Mouse (Mus musculus): ENCODE measurements at regions not wholly inside any gene's neighbourhood (a gene's known extent, or its start where the extent isn't known, plus 50 kb on each side); places are given as distances from the start of the nearest gene placed in this dataset.

DNA sequence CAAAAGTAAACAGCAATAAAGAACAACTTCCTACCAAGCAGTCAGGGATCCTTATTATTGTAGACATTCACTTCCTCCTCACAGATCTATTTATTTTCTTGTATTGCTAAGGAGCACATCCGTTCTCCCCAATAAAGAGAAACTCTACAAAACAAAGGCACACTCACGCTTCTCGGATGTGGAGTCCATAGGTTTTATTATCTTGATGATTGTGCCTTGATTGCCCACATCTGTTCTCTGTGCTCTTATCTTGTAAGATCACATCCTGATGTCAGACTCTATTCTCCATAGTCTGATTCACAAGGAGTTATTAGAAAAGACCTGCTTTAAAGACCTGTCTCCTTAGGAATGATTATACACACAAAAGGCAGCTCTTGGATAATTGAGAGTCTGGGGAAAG lies 356.4 kb downstream of the Phf3 start:
- Histone ChIP-seq H3K9ac (ENCODE audit: low read length) (no peak overlapping the region), H3K4me3 (ENCODE audit: low read depth, low read length) (no peak overlapping the region), H3K4me2 (ENCODE audit: low read length) (no peak overlapping the region), H3K27me3 (replicated peaks; ENCODE audit: control insufficient read depth, insufficient read depth, low read length) (no peaks in the 10 kb centered on the region), H3K4me1 (replicated peaks; ENCODE audit: control insufficient read depth, insufficient read depth, low read length) (no peaks in the 10 kb centered on the region), H3K27ac (ENCODE audit: low read depth) (no peak overlapping the region), H3K36me3 (ENCODE audit: control insufficient read depth, insufficient read depth, low read length) (no peaks in the 10 kb centered on the region), H3K9me3 (ENCODE audit: control insufficient read depth, low read length) (no peaks in the 10 kb centered on the region)
- 52% methylated on average over 3 of the region's 3 CpGs for WGBS
- no peak for DNase-seq (ENCODE audit: low spot score)
- no peak for ATAC-seq (replicated peaks; ENCODE audit: low FRiP score, low TSS enrichment, low read depth)

DNA sequence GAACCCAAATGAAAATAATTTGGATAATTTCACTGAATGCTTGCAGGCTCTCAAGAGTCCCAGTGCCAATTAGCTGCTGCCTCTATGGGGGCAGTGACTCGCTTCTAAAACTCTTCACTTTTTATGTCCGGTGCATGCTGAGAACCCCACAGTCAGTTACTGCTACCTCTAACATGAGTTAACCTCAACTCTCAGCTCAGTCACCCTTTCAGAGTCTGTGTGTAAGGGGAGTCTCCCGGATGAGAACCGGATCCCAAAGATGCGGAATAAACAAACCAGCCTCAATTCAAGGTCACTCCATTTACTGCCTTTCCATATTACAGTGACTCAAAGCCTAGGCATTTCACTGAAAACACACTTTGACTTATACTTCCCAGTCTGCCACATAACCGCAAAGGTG lies 357.9 kb downstream of the Phf3 start:
- 92% methylated on average over 6 of the region's 6 CpGs for WGBS
- no peak overlapping the region for H3K4me3 ChIP-seq (ENCODE audit: low read depth, low read length)
- ATAC-seq (replicated peaks; ENCODE audit: low FRiP score, low TSS enrichment, low read depth) (no peak), DNase-seq (ENCODE audit: low spot score) (no peak)
- H3K36me3 ChIP-seq (ENCODE audit: control insufficient read depth, insufficient read depth, low read length): no peaks in the 10 kb centered on the region
- no peak overlapping the region for H3K27ac ChIP-seq (ENCODE audit: low read depth)
- no peak overlapping the region for H3K9ac ChIP-seq (ENCODE audit: low read length)
- no peaks in the 10 kb centered on the region for H3K4me1 ChIP-seq (replicated peaks; ENCODE audit: control insufficient read depth, insufficient read depth, low read length)
- no peaks in the 10 kb centered on the region for H3K9me3 ChIP-seq (ENCODE audit: control insufficient read depth, low read length)
- no peaks in the 10 kb centered on the region for H3K27me3 ChIP-seq (replicated peaks; ENCODE audit: control insufficient read depth, insufficient read depth, low read length)
- H3K4me2 ChIP-seq (ENCODE audit: low read length): no peak overlapping the region

DNA sequence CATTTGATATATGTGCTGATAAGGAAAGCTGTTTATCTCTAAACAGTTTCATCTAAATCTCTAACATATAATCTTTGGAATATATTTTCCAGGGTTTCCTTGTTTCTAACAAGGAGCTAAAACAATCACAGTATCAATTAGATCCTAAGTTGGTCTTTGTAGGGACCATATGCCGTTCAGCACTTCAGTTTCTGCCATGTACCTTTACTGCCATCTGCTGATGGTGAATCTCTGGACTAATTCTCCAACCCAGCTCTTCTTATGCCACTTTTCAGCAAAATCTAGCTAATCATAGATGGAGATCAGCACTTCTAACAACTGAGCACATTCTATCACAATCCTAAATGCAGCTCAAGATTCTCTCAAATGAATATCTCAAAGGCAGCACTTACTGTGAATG lies 370.5 kb downstream of the Phf3 start:
- H3K4me3 ChIP-seq (ENCODE audit: low read depth, low read length): no peak overlapping the region
- no peaks in the 10 kb centered on the region for H3K9me3 ChIP-seq (ENCODE audit: control insufficient read depth, low read length)
- no peak overlapping the region for H3K9ac ChIP-seq (ENCODE audit: low read length)
- H3K4me2 ChIP-seq (ENCODE audit: low read length): no peak overlapping the region
- ATAC-seq (replicated peaks; ENCODE audit: low FRiP score, low TSS enrichment, low read depth) (no peak), DNase-seq (ENCODE audit: low spot score) (no peak)
- no peaks in the 10 kb centered on the region for H3K27me3 ChIP-seq (replicated peaks; ENCODE audit: control insufficient read depth, insufficient read depth, low read length)
- H3K4me1 ChIP-seq (replicated peaks; ENCODE audit: control insufficient read depth, insufficient read depth, low read length): no peaks in the 10 kb centered on the region
- 13% methylated on average over 1 of the region's 1 CpGs for WGBS
- H3K36me3 ChIP-seq (ENCODE audit: control insufficient read depth, insufficient read depth, low read length): no peaks in the 10 kb centered on the region
- H3K27ac ChIP-seq (ENCODE audit: low read depth): no peak overlapping the region

DNA sequence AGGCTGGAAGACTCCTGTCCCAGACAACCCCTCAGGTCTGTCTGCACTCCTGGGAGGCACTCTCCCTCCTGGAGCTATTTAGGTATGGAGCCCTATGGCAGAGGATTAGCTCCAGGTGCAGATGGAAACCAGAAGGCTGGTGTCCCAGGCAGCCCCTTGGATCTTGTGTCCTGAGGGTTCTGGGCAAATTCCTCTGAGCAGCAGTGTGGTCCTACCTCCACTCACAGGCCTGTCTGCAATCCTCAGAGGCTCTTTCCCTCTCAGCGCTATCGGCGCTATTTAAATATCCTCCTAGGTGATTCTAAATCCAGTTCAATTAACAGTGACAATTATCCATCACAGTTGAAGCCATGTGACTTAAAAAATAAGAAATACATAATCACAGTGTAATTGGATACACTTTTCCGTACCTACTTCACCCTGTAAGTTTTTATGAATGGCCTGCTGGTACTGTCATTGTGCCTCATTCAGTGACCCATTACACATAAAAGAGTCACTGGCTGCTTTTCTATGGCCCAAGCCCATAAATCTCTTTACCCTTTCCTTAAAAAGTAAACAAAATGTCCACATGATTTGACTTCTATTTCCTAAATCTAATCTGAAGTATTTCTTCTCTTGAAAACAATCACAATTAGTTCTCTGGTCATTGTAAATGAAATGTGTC lies 413.3 kb downstream of the Phf3 start:
- 79% methylated on average over 4 of the region's 4 CpGs for WGBS
- no peak overlapping the region for H3K4me2 ChIP-seq (ENCODE audit: low read length)

DNA sequence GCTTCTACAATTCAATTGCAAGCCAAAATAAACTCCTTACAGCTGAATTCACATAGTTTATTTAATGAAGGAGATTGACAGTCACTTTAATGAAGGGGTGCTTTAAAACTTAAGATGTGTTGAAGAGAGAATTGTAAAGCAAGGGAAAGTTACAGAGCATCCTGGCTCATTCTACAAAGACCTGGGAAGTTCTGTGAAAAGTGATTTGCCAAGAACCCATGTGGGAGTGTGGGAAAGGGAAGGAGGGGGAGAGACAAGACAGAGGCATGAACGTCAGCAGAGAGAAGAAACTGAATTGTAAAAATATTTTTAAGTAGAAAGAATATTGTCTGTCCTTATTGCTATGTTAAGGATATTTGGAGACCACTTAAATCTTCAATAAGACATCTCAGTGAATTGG lies 435.8 kb downstream of the Phf3 start:
- H3K4me2 ChIP-seq (ENCODE audit: low read length): no peak overlapping the region
- no peak overlapping the region for H3K4me3 ChIP-seq (ENCODE audit: low read depth, low read length)
- no peaks in the 10 kb centered on the region for H3K9me3 ChIP-seq (ENCODE audit: control insufficient read depth, low read length)
- no peaks in the 10 kb centered on the region for H3K27me3 ChIP-seq (replicated peaks; ENCODE audit: control insufficient read depth, insufficient read depth, low read length)
- H3K4me1 ChIP-seq (replicated peaks; ENCODE audit: control insufficient read depth, insufficient read depth, low read length): no peaks in the 10 kb centered on the region
- no peaks in the 10 kb centered on the region for H3K36me3 ChIP-seq (ENCODE audit: control insufficient read depth, insufficient read depth, low read length)
- WGBS: 52% methylated on average over 1 of the region's 1 CpGs
- no peak overlapping the region for H3K9ac ChIP-seq (ENCODE audit: low read length)
- DNase-seq (ENCODE audit: low spot score) (no peak), ATAC-seq (replicated peaks; ENCODE audit: low FRiP score, low TSS enrichment, low read depth) (no peak)
- H3K27ac ChIP-seq (ENCODE audit: low read depth): no peak overlapping the region

More for the DNA sequence above, 413.3 kb downstream of the Phf3 start:
- Histone ChIP-seq H3K4me3 (ENCODE audit: low read depth, low read length) (no peak overlapping the region), H3K9ac (ENCODE audit: low read length) (no peak overlapping the region), H3K9me3 (ENCODE audit: control insufficient read depth, low read length) (no peaks in the 10 kb centered on the region), H3K27ac (ENCODE audit: low read depth) (no peak overlapping the region), H3K27me3 (replicated peaks; ENCODE audit: control insufficient read depth, insufficient read depth, low read length) (no peaks in the 10 kb centered on the region), H3K36me3 (ENCODE audit: control insufficient read depth, insufficient read depth, low read length) (no peaks in the 10 kb centered on the region), H3K4me1 (replicated peaks; ENCODE audit: control insufficient read depth, insufficient read depth, low read length) (no peaks in the 10 kb centered on the region)
- no peak for ATAC-seq (replicated peaks; ENCODE audit: low FRiP score, low TSS enrichment, low read depth)
- no peak for DNase-seq (ENCODE audit: low spot score)

DNA sequence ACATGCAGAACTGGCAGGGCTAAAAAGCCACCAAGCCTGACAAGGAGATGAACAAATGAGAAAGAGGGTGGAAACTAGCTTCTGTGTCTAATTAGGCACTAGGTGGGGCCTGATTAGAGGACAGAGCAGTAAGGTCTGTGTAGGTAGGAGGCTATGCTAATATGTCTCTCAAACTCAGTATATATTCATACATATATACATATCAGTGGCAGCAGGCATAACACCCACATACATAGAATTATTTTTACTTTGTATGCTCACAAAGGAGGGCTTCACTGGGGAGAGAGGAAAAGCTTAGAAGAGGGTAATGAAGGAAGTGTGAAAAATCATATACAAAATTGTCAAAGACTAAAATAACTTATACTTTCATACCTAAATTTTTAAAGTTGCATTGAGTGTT lies 457.1 kb downstream of the Phf3 start:
- no peaks in the 10 kb centered on the region for H3K36me3 ChIP-seq (ENCODE audit: control insufficient read depth, insufficient read depth, low read length)
- H3K27ac ChIP-seq (ENCODE audit: low read depth): no peak overlapping the region
- no peaks in the 10 kb centered on the region for H3K9me3 ChIP-seq (ENCODE audit: control insufficient read depth, low read length)
- H3K4me2 ChIP-seq (ENCODE audit: low read length): no peak overlapping the region
- ATAC-seq (replicated peaks; ENCODE audit: low FRiP score, low TSS enrichment, low read depth) (no peak), DNase-seq (ENCODE audit: low spot score) (no peak)
- no peaks in the 10 kb centered on the region for H3K27me3 ChIP-seq (replicated peaks; ENCODE audit: control insufficient read depth, insufficient read depth, low read length)
- no peak overlapping the region for H3K9ac ChIP-seq (ENCODE audit: low read length)
- H3K4me1 ChIP-seq (replicated peaks; ENCODE audit: control insufficient read depth, insufficient read depth, low read length): no peaks in the 10 kb centered on the region
- H3K4me3 ChIP-seq (ENCODE audit: low read depth, low read length): no peak overlapping the region

DNA sequence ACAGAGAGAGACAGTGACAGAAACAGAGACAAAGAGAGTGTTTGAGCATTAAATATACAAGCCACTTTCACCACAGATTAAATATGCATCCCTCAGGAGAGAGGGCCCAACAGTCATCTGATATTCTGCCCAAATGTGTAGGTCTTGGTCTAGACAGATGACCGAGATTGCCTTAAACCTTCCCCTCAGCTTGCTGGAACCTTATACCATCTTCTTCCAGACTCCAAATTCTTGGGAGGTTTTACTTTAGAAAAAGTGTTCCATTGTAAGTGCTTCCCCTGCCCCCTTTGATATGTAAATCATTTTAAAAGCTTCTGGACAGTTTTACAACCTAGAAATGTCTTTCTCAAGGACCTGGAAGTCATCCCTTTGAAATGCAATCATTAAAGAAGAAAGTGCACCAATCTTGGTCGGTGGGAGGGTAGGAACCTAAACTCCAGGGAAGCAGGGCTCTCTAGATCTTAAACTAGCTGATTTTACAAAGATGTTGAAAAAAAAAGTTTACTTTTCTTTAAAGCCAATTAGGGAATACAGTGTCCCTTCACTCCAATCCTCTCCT lies 458.8 kb downstream of the Phf3 start:
- Histone ChIP-seq H3K36me3 (ENCODE audit: control insufficient read depth, insufficient read depth, low read length) (no peaks in the 10 kb centered on the region), H3K9ac (ENCODE audit: low read length) (no peak overlapping the region), H3K4me2 (ENCODE audit: low read length) (no peak overlapping the region), H3K9me3 (ENCODE audit: control insufficient read depth, low read length) (no peaks in the 10 kb centered on the region), H3K27me3 (replicated peaks; ENCODE audit: control insufficient read depth, insufficient read depth, low read length) (no peaks in the 10 kb centered on the region), H3K4me3 (ENCODE audit: low read depth, low read length) (no peak overlapping the region), H3K27ac (ENCODE audit: low read depth) (no peak overlapping the region), H3K4me1 (replicated peaks; ENCODE audit: control insufficient read depth, insufficient read depth, low read length) (no peaks in the 10 kb centered on the region)
- no peak for ATAC-seq (replicated peaks; ENCODE audit: low FRiP score, low TSS enrichment, low read depth)
- WGBS: 13% methylated on average over 2 of the region's 2 CpGs
- no peak for DNase-seq (ENCODE audit: low spot score)

All from intestine, embryonic 14.5 days (tissue).